Mouse (Mus musculus) ES-Bruce4 (cell line): ENCODE data around the gene C4b.

Experiments used
- CTCF ChIP-seq: IDR thresholded peaks from one replicate; pipeline ENCODE4 v1.8.1; 2011; ENCODE audit warnings: low read depth, low read length
- EP300 ChIP-seq: IDR thresholded peaks from 2 replicates; pipeline ENCODE4 v1.6.1; 2011; ENCODE audit warnings: low read depth, low read length; ENCODE audit not compliant: insufficient read depth
- POLR2A ChIP-seq: IDR thresholded peaks from one replicate; pipeline ENCODE4 v1.8.1; 2011; ENCODE audit warnings: low read length; ENCODE audit not compliant: insufficient read depth

GRCm38 (mm10) chr17:34717401-34717800 lies 26.3 kb downstream of the C4b start:
- TF ChIP-seq CTCF (no peak), POLR2A (no peak), EP300 (no peak)
